Comparison of ENCODE assay signal across 20 mouse cellular contexts in genomic region chr1:187660963-187661362, GRCm38 (mm10). TPM values are rescaled to one million over a fixed set of nuclear protein-coding genes. Genes with fewer than 3 reads are reported as not detected.
A peak's percentile ranks its signal among the peaks of the same experiment; 100 is the strongest.
DNase-seq lines count a peak whose midpoint lies in the region; ATAC-seq lines count a peak whose summit lies in the region.
"Had no signal": no experiment of that assay in that cellular context is flagged by ENCODE, and none has a peak within 500 bp of the region (broad histone marks: within the 10 kb centered on the region; RNA-seq: fewer than 3 reads in every experiment).

No protein-coding gene starts in this region.

- no peaks in the 10 kb centered on the region for H3K9me3 ChIP-seq in heart, embryonic 13.5 days
- no peaks in the 10 kb centered on the region for H3K9me3 ChIP-seq in midbrain, embryonic 11.5 days (ENCODE audit: control insufficient read depth, low read length)
- H3K9me3 ChIP-seq in midbrain, embryonic 16.5 days (replicated peaks; ENCODE audit: control insufficient read depth, low read length, poor library complexity, severe bottlenecking) = no peaks in the 10 kb centered on the region
- H3K9me3 ChIP-seq: forebrain, embryonic 12.5 days; heart, embryonic 12.5 days; hindbrain, embryonic 13.5 days had no signal

- no peak overlapping the region for H3K4me3 ChIP-seq in heart, embryonic 13.5 days
- H3K4me3 ChIP-seq in midbrain, embryonic 11.5 days (ENCODE audit: low read depth, low read length) = no peak overlapping the region
- no peak overlapping the region for H3K4me3 ChIP-seq in midbrain, embryonic 16.5 days (ENCODE audit: low read depth, low read length)
- H3K4me3 ChIP-seq: forebrain, embryonic 12.5 days; heart, embryonic 12.5 days; hindbrain, embryonic 13.5 days had no signal

- 51% methylated on average over 9 of the region's 9 CpGs for WGBS in heart, embryonic 13.5 days
- 88% methylated on average over 9 of the region's 9 CpGs for WGBS in midbrain, embryonic 11.5 days
- WGBS in midbrain, embryonic 16.5 days = 68% methylated on average over 9 of the region's 9 CpGs

- H3K36me3 ChIP-seq in heart, embryonic 13.5 days = no peaks in the 10 kb centered on the region
- H3K36me3 ChIP-seq in midbrain, embryonic 11.5 days (ENCODE audit: control insufficient read depth, insufficient read depth, low read length) = no peaks in the 10 kb centered on the region
- no peaks in the 10 kb centered on the region for H3K36me3 ChIP-seq in midbrain, embryonic 16.5 days (ENCODE audit: control insufficient read depth, insufficient read depth, low read length)
- H3K36me3 ChIP-seq: forebrain, embryonic 12.5 days; heart, embryonic 12.5 days; hindbrain, embryonic 13.5 days had no signal

- H3K4me2 ChIP-seq in heart, embryonic 13.5 days = peak overlapping the region; percentile 26
- H3K4me2 ChIP-seq in midbrain, embryonic 11.5 days = no peak overlapping the region
- H3K4me2 ChIP-seq in midbrain, embryonic 16.5 days (ENCODE audit: low read length) = no peak overlapping the region
- H3K4me2 ChIP-seq: forebrain, embryonic 12.5 days; hindbrain, embryonic 13.5 days had no signal

- DNase-seq in heart, adult 8-10 months (ENCODE audit: low spot score) = no peak
- peak; percentile 37 for DNase-seq in kidney, postnatal 14 days
- DNase-seq in kidney, adult 18-20 months = no peak
- DNase-seq in midbrain, embryonic 11.5 days (ENCODE audit: low spot score, missing footprints) = peak; percentile 61
- DNase-seq in urinary bladder, adult 2 months (ENCODE audit: low spot score) = no peak
- DNase-seq: adrenal gland, postnatal 14 days; cerebellum, adult 8-10 months; gastrocnemius, postnatal 25 days; right cerebral cortex, adult 18-20 months; thymus, postnatal 4 days had no signal

- no peak for ATAC-seq in heart, embryonic 13.5 days (ENCODE audit: extremely low read depth, insufficient number of reproducible peaks, low FRiP score, low TSS enrichment)
- no peak for ATAC-seq in midbrain, embryonic 11.5 days (ENCODE audit: low FRiP score)
- no peak for ATAC-seq in midbrain, embryonic 16.5 days
- ATAC-seq: activated CD4-positive, CD25-positive, alpha-beta regulatory T cell, adult 4 months; intestine, embryonic 16.5 days; Patski had no signal

- peak overlapping the region; percentile 79; the same call in 1 of the 2 replicates for H3K27ac ChIP-seq in heart, embryonic 13.5 days (replicated peaks)
- no peak overlapping the region for H3K27ac ChIP-seq in midbrain, embryonic 11.5 days (ENCODE audit: low read depth, low read length)
- no peak overlapping the region for H3K27ac ChIP-seq in midbrain, embryonic 16.5 days (ENCODE audit: low read length)
- H3K27ac ChIP-seq: forebrain, embryonic 12.5 days; hindbrain, embryonic 13.5 days; liver, embryonic 14.5 days had no signal

- no peak overlapping the region for H3K9ac ChIP-seq in heart, embryonic 13.5 days
- no peak overlapping the region for H3K9ac ChIP-seq in midbrain, embryonic 11.5 days (ENCODE audit: low read length)
- no peak overlapping the region for H3K9ac ChIP-seq in midbrain, embryonic 16.5 days (ENCODE audit: low read depth, low read length)
- H3K9ac ChIP-seq: forebrain, embryonic 12.5 days; heart, embryonic 12.5 days; hindbrain, embryonic 13.5 days; liver, embryonic 14.5 days had no signal

- no peaks in the 10 kb centered on the region for H3K27me3 ChIP-seq in heart, embryonic 13.5 days (replicated peaks)
- H3K27me3 ChIP-seq in midbrain, embryonic 11.5 days (ENCODE audit: control insufficient read depth, insufficient read depth, low read length) = no peaks in the 10 kb centered on the region
- no peaks in the 10 kb centered on the region for H3K27me3 ChIP-seq in midbrain, embryonic 16.5 days (ENCODE audit: control insufficient read depth, insufficient read depth, low read depth, low read length)
- H3K27me3 ChIP-seq: forebrain, embryonic 12.5 days; heart, embryonic 12.5 days; hindbrain, embryonic 13.5 days; Patski had no signal

- peaks cover 55% of the 10 kb centered on the region for H3K4me1 ChIP-seq in heart, embryonic 13.5 days
- H3K4me1 ChIP-seq in midbrain, embryonic 11.5 days (ENCODE audit: control insufficient read depth, insufficient read depth, low read length) = peaks cover 6% of the 10 kb centered on the region
- 0 out of 2 replicates have a peak, but pooled peaks cover 7% of the 10 kb centered on the region for H3K4me1 ChIP-seq in midbrain, embryonic 16.5 days (ENCODE audit: control insufficient read depth, insufficient read depth, low read length)

RNA-seq across cellular contexts. Expression of gene Esrrg, which starts 52.4 kb away (rescaled TPM):
- 21.2 and 23.6 TPM in 2 replicates for polyA plus RNA-seq in heart, embryonic 13.5 days (2015; fragmentation: Nextera tagmentation; extraction: Ambion mirVana)
- total RNA-seq in heart, adult 8-10 months (2022) = 10 to 100 TPM; 44.1 to 47.4 (median 45.1) TPM
- 5.9 and 7.5 TPM in 2 replicates for polyA plus RNA-seq in midbrain, embryonic 11.5 days (2014; fragmentation: Nextera tagmentation; extraction: Ambion mirVana)
- polyA plus RNA-seq in midbrain, embryonic 16.5 days (2015; fragmentation: Nextera tagmentation; extraction: Ambion mirVana) = 24.9 and 26.5 TPM in 2 replicates
- polyA plus RNA-seq in urinary bladder, adult 2 months (2012; rRNA removed) = 0.43 and 0.53 TPM in 2 replicates
- polyA plus RNA-seq: activated CD4-positive, CD25-positive, alpha-beta regulatory T cell, adult 4 months; C2C12 had no signal

Comparison
In these comparisons a context has a peak if more than half of its experiments do, and no peak if none do; other contexts are left out.
1. DNase-seq: peak in kidney, postnatal 14 days (single experiment) and midbrain, embryonic 11.5 days (single experiment); none in heart, adult 8-10 months (single experiment), kidney, adult 18-20 months (single experiment) and urinary bladder, adult 2 months (single experiment).